Mouse (Mus musculus): ENCODE data around the gene Ezh1. TPM values are rescaled to one million over a fixed set of nuclear protein-coding genes. Genes with fewer than 3 reads are reported as not detected.
A peak's percentile ranks its signal among the peaks of the same experiment; 100 is the strongest.

The Ezh1 gene
- polyA plus RNA-seq, 1 experiment from 2014 or later, result 14.8 TPM

DNA sequence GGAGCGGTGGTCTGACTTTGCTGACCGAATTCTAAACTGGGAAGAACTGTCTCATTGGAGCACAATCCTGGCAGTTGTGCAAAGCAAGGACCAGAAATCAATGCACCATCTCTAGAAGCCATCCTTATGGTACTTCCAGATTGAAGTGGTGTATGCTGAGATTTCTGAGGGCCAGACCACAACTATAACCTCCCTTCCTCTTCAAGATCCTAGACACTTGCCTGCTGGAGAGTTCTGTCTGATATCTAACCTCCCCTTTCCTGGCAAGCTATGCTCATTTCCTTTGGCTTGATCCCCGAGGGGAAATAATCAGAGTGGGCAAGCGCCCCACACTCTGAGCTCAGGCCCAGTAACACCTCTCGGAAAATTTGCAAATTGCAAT, 53.8 kb downstream of the Ezh1 start:
- 6% methylated on average over 5 of the region's 5 CpGs for WGBS
- H3K27ac ChIP-seq (replicated peaks; ENCODE audit: low read depth, low read length), result peak overlapping the region; percentile 88
- H3K9me3 ChIP-seq (ENCODE audit: control insufficient read depth, low read length), result no peaks in the 10 kb centered on the region
- peak overlapping the region; percentile 52 for H3K4me3 ChIP-seq (ENCODE audit: low read depth, low read length)
- H3K27me3 ChIP-seq (replicated peaks; ENCODE audit: control insufficient read depth, insufficient read depth, low read length), result peaks cover 60% of the 10 kb centered on the region
- H3K4me1 ChIP-seq (ENCODE audit: control insufficient read depth, insufficient read depth, low read length), result peaks cover 42% of the 10 kb centered on the region
- ATAC-seq (ENCODE audit: low read depth) (no peak), DNase-seq (ENCODE audit: low spot score) (no peak)
- peaks cover 5% of the 10 kb centered on the region for H3K36me3 ChIP-seq (ENCODE audit: control insufficient read depth, insufficient read depth, low read length)
- peak overlapping the region; percentile 63 for H3K9ac ChIP-seq (ENCODE audit: low read depth, low read length)
- peak overlapping the region; percentile 84 for H3K4me2 ChIP-seq (ENCODE audit: low read depth, low read length)

- Histone ChIP-seq H3K9ac (ENCODE audit: low read depth, low read length) (peak overlapping the region; percentile 63), H3K4me3 (ENCODE audit: low read depth, low read length) (peak overlapping the region; percentile 52), H3K9me3 (ENCODE audit: control insufficient read depth, low read length) (no peaks in the 10 kb centered on the region), H3K27me3 (replicated peaks; ENCODE audit: control insufficient read depth, insufficient read depth, low read length) (peaks cover 60% of the 10 kb centered on the region), H3K4me2 (ENCODE audit: low read depth, low read length) (peak overlapping the region; percentile 84), H3K4me1 (ENCODE audit: control insufficient read depth, insufficient read depth, low read length) (peaks cover 39% of the 10 kb centered on the region), H3K27ac (replicated peaks; ENCODE audit: low read depth, low read length) (peak overlapping the region; percentile 88), H3K36me3 (ENCODE audit: control insufficient read depth, insufficient read depth, low read length) (peaks cover 11% of the 10 kb centered on the region)
- under 1% methylated on average over 31 of the region's 31 CpGs for WGBS
- ATAC-seq (ENCODE audit: low read depth) (peak; percentile 68), DNase-seq (ENCODE audit: low spot score) (peak; percentile 95)
These were observed 54.4 kb downstream of the Ezh1 start for GRCm38 (mm10) chr11:101171721-101172433.

DNA sequence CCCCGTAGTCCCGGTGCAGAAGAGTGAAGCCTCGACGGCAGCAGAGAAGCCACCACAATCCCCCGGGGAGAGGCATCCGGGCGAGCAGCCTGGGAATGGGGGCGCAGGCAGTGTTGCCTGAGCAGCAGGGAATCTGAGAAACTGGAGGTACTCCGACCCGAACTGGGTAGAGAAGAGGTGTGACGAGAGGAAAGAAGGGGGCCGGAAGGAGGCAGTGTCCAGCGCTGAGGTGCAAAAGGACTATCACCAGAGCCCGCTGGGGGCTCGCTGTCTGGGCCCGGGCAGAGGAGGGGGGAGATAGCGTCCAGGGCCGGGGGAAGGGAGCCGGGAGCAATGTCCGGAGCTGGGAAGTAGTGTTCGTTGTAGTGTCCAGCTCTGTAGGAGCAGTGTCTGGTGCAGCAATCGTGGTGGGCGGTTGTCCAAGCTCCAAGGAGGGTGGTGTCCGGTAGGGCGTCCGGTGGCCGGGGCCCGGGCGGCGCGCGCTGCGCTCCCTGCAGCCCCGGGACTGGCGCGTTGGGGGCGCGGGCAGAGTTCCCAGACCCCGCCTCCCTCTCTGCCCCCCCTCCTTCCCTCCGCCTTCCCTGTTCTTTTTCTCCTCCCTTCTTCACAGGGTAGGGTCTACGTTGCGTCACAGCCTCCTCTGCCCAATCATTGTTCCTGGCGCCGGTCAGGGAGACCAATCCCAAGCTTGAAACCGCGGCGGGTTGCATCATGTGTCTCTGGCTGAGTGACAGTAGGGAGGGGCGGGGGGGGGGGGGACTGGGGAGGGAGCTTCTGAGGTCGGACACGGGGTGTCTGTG, 55.3 kb downstream of the Ezh1 start, which contains the start of gene Plekhh3:
Plekhh3 (minus strand) TSS at position 541 of the 800 bp plus-strand sequence.
- Histone ChIP-seq H3K4me3 (ENCODE audit: low read depth, low read length) (peak within 1 kb of the TSS; percentile 84), H3K9me3 (ENCODE audit: control insufficient read depth, low read length) (no peaks in the 10 kb centered on the region), H3K4me2 (ENCODE audit: low read depth, low read length) (peak within 1 kb of the TSS; percentile 84), H3K27ac (replicated peaks; ENCODE audit: low read depth, low read length) (peak within 1 kb of the TSS; percentile 88), H3K9ac (ENCODE audit: low read depth, low read length) (peak within 1 kb of the TSS; percentile 77), H3K27me3 (replicated peaks; ENCODE audit: control insufficient read depth, insufficient read depth, low read length) (peaks cover 60% of the 10 kb centered on the region), H3K36me3 (ENCODE audit: control insufficient read depth, insufficient read depth, low read length) (peaks cover 20% of the 10 kb centered on the region), H3K4me1 (ENCODE audit: control insufficient read depth, insufficient read depth, low read length) (peaks cover 39% of the 10 kb centered on the region)
- ATAC-seq (ENCODE audit: low read depth) (peak; percentile 95), DNase-seq (ENCODE audit: low spot score) (peak; percentile 100)
- WGBS, result under 1% methylated on average over 27 of the region's 50 CpGs

GRCm38 (mm10) chr11:101170354-101170810, 55.9 kb downstream of the Ezh1 start, which contains the start of gene Cntnap1:
Cntnap1 (plus strand) TSS chr11:101170523.
- peak within 1 kb of the TSS; percentile 66 for H3K27ac ChIP-seq (replicated peaks; ENCODE audit: low read depth, low read length)
- H3K36me3 ChIP-seq (ENCODE audit: control insufficient read depth, insufficient read depth, low read length), result peaks cover 25% of the 10 kb centered on the region
- DNase-seq (ENCODE audit: low spot score) (peak; percentile 66), ATAC-seq (ENCODE audit: low read depth) (no peak)
- peak within 1 kb of the TSS; percentile 84 for H3K4me3 ChIP-seq (ENCODE audit: low read depth, low read length)
- peaks cover 39% of the 10 kb centered on the region for H3K4me1 ChIP-seq (ENCODE audit: control insufficient read depth, insufficient read depth, low read length)
- H3K27me3 ChIP-seq (replicated peaks; ENCODE audit: control insufficient read depth, insufficient read depth, low read length), result peaks cover 61% of the 10 kb centered on the region
- no peaks in the 10 kb centered on the region for H3K9me3 ChIP-seq (ENCODE audit: control insufficient read depth, low read length)
- peak within 1 kb of the TSS; percentile 84 for H3K4me2 ChIP-seq (ENCODE audit: low read depth, low read length)
- WGBS, result 0% methylated on average over 29 of the region's 35 CpGs
- H3K9ac ChIP-seq (ENCODE audit: low read depth, low read length), result peak within 1 kb of the TSS; percentile 77

DNA sequence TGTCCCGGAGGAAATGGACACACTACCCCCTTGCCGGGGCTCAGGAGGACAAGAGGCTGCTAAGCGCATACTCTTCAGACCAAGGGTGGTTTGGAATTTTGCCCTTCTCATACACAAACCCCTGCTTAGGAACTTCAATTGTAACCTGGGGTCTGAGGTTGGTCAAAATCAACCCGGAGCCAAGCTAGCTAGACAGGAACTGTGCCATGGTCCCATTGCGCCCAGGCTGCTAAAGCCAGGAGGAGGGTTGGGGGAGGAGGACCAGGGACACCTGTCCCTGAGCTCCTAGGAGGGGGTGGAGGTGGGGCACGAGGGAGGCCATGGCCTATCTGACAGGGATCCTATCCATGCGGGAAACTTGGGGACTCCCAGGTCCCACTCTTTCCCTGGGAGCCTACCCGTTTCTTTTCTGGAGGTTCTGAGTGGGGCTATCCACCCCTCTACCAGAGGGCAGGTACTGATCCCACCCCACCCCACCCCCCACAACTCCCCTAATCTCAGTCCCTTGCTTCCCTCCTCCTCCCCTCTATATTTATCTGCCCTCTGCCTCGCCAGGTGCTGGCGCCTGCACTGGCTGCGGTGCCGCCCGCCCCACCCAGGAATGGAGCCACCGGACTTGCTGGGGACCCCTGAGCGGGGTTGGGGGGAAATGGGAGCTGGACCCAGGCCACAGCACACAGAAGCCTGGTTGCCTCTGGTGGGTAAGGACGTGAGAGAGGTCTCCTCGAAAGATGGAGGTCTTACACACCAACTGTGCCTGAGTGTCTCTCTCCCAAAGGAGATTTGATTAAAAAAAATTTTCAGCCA, 56.8 kb downstream of the Ezh1 start:
- Histone ChIP-seq H3K9me3 (ENCODE audit: control insufficient read depth, low read length) (no peaks in the 10 kb centered on the region), H3K4me3 (ENCODE audit: low read depth, low read length) (peak overlapping the region; percentile 84), H3K4me1 (ENCODE audit: control insufficient read depth, insufficient read depth, low read length) (peaks cover 36% of the 10 kb centered on the region), H3K4me2 (ENCODE audit: low read depth, low read length) (peak overlapping the region; percentile 84), H3K9ac (ENCODE audit: low read depth, low read length) (peak overlapping the region; percentile 77), H3K36me3 (ENCODE audit: control insufficient read depth, insufficient read depth, low read length) (peaks cover 34% of the 10 kb centered on the region), H3K27ac (replicated peaks; ENCODE audit: low read depth, low read length) (no peak overlapping the region), H3K27me3 (replicated peaks; ENCODE audit: control insufficient read depth, insufficient read depth, low read length) (peaks cover 65% of the 10 kb centered on the region)
- no peak for ATAC-seq (ENCODE audit: low read depth)
- WGBS, result 15% methylated on average over 14 of the region's 17 CpGs
- no peak for DNase-seq (ENCODE audit: low spot score)

DNA sequence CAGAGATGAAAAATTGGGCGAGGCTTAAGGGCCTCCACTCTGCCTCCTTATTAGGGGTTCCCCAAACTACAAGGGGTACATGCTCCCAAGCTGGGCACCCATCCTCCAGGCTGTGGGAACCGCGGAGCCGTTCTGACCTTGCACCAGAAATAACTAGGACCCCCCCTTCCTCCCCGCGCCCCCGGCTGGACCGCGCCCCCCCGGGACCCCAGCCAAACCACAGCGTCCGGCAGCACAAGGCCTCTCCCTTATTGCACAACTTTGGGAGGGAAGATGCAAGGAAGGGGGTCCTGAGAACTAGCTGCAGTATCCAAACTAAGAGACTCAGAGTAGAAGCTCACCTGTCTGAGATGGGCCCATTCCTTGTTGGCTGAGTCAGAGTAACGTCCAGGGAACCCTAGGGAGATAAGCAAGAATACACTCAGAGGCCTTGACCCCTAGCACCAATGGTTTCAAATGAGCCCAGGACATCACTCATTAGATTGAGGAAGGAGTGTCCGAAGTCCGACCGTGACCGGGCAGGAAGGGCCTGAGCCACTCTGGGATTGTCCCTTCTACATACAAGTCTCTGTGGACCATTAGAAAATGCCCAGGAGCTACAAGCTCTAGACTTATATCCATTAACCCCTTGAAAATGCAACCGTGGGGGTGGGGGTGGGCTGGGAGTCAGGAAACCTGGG, 57.8 kb downstream of the Ezh1 start:
- H3K9ac ChIP-seq (ENCODE audit: low read depth, low read length), result no peak overlapping the region
- WGBS, result 68% methylated on average over 18 of the region's 18 CpGs
- DNase-seq (ENCODE audit: low spot score) (no peak), ATAC-seq (ENCODE audit: low read depth) (no peak)
- H3K27ac ChIP-seq (replicated peaks; ENCODE audit: low read depth, low read length), result no peak overlapping the region
- peak overlapping the region; percentile 84; the same call in 1 of the 2 replicates for H3K4me3 ChIP-seq (ENCODE audit: low read depth, low read length)
- H3K36me3 ChIP-seq (ENCODE audit: control insufficient read depth, insufficient read depth, low read length), result peaks cover 44% of the 10 kb centered on the region
- H3K27me3 ChIP-seq (replicated peaks; ENCODE audit: control insufficient read depth, insufficient read depth, low read length), result peaks cover 69% of the 10 kb centered on the region
- H3K4me1 ChIP-seq (ENCODE audit: control insufficient read depth, insufficient read depth, low read length), result peaks cover 32% of the 10 kb centered on the region
- peak overlapping the region; percentile 84 for H3K4me2 ChIP-seq (ENCODE audit: low read depth, low read length)
- H3K9me3 ChIP-seq (ENCODE audit: control insufficient read depth, low read length), result no peaks in the 10 kb centered on the region

DNA sequence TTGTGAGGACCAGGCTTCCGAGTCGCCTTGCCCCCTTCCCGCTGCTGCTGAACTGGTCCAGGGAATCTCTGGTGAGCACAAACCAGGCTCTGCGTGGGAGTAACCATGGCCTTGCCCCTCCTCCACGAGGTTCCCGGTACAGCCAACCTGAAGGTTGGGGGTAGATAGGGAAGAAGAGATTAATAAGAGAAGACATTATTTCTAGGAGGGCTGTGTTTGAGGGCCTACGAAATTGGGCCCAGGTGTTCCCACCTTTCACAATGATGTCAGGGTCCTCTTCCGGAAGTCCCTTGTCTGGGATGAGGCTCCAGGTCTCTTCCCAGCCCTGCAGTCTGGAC, 58.3 kb downstream of the Ezh1 start:
- Histone ChIP-seq H3K4me1 (ENCODE audit: control insufficient read depth, insufficient read depth, low read length) (peaks cover 26% of the 10 kb centered on the region), H3K9ac (ENCODE audit: low read depth, low read length) (no peak overlapping the region), H3K27ac (replicated peaks; ENCODE audit: low read depth, low read length) (no peak overlapping the region), H3K27me3 (replicated peaks; ENCODE audit: control insufficient read depth, insufficient read depth, low read length) (peaks cover 74% of the 10 kb centered on the region), H3K4me2 (ENCODE audit: low read depth, low read length) (no peak overlapping the region), H3K9me3 (ENCODE audit: control insufficient read depth, low read length) (no peaks in the 10 kb centered on the region), H3K4me3 (ENCODE audit: low read depth, low read length) (no peak overlapping the region), H3K36me3 (ENCODE audit: control insufficient read depth, insufficient read depth, low read length) (peaks cover 49% of the 10 kb centered on the region)
- ATAC-seq (ENCODE audit: low read depth) (no peak), DNase-seq (ENCODE audit: low spot score) (no peak)
- 61% methylated on average over 8 of the region's 8 CpGs for WGBS
